Mouse (Mus musculus) forebrain, embryonic 11.5 days (tissue): Measurements from ENCODE around the gene Htr1f. TPM values are rescaled to one million over a fixed set of nuclear protein-coding genes. Genes with fewer than 3 reads are reported as not detected.

Experiments
- ATAC-seq: fragments of 200-750 bp; cut with Nextera tagmentation; replicated peaks from 2 replicates; pipeline ENCODE4 v1.8.0; 2017; ENCODE audit warnings: moderate TSS enrichment; ENCODE audit not compliant: low FRiP score
- DNase-seq: peaks from one replicate; pipeline ENCODE4 v3.0.0-alpha.2; 2017; ENCODE audit warnings: low spot score
- H3K27ac ChIP-seq: fragments of 300-500 bp; sonication (generic); 2 replicates; pipeline ENCODE4 v1.5.1; 2014; ENCODE audit warnings: low read depth, low read length
- H3K27me3 ChIP-seq: fragments of 300-500 bp; sonication (generic); 2 replicates; pipeline ENCODE4 v1.6.1; 2014; ENCODE audit warnings: mild to moderate bottlenecking, low read length, mixed read lengths; ENCODE audit not compliant: control insufficient read depth, insufficient read depth
- H3K36me3 ChIP-seq: fragments of 300-500 bp; sonication (generic); 2 replicates; pipeline ENCODE4 v1.6.1; 2014; ENCODE audit warnings: mild to moderate bottlenecking, low read length, moderate library complexity, mixed read lengths; ENCODE audit not compliant: control insufficient read depth, insufficient read depth
- H3K4me1 ChIP-seq: fragments of 300-500 bp; sonication (generic); replicated peaks from 2 replicates; pipeline ENCODE4 v1.6.1; 2014; ENCODE audit warnings: low read length, mixed read lengths; ENCODE audit not compliant: control insufficient read depth, insufficient read depth
- H3K4me2 ChIP-seq: fragments of 300-500 bp; sonication (generic); 2 replicates; pipeline ENCODE4 v1.6.1; 2014; ENCODE audit warnings: low read depth, mild to moderate bottlenecking, low read length, moderate library complexity, mixed read lengths; ENCODE audit not compliant: severe bottlenecking
- H3K4me3 ChIP-seq: fragments of 300-500 bp; sonication (generic); 2 replicates; pipeline ENCODE4 v1.5.1; 2014; ENCODE audit warnings: low read depth, low read length
- H3K9ac ChIP-seq: fragments of 300-500 bp; sonication (generic); 2 replicates; pipeline ENCODE4 v1.6.1; 2014; ENCODE audit warnings: low read length
- H3K9me3 ChIP-seq: fragments of 300-500 bp; sonication (generic); 2 replicates; pipeline ENCODE4 v1.6.1; 2016; ENCODE audit warnings: low read length, mixed read lengths; ENCODE audit not compliant: control insufficient read depth
- WGBS: fragments of 180-500 bp; shearing (Covaris S2); extraction: QIAGEN DNeasy Blood & Tissue Kit; methylation state at CpG from one replicate; pipeline ENCODE4 v1.1.7; 2014; 5-methylcytosine and 5-hydroxymethylcytosine counted together
- polyA plus RNA-seq: library from polyadenylated mRNA; unstranded; fragments of >200 nt; fragmentation: Nextera tagmentation; extraction: Ambion mirVana; gene quantifications from 2 replicates; pipeline ENCODE4 v1.2.1, GENCODE M21; 2014

Gene Htr1f
- polyA plus RNA-seq, 1 experiment from 2014 or later: 0.19 TPM

DNA sequence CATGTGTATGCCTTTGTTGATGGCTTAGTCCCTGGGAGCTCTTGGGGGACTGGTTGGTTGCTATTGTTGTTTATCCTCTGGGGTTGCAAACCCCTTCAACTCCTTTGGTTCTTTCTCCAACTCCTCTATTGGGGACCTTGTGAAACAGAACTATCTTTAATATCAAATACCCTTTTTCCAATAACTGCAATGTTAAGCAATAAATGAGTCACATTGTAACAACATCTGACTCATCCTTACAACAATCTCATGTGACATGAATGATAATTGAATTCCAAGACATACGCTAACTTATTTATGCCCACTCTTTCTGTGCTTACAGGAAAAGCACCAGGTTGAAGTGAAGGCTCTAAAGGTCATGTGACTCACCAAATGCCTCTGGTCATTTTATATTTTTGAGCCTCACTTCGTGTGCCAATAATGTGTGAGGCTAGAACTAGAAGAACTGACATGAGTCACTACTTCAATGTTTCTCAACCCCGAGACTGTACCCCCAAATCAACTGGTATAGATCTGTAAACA lies 116.3 kb downstream of the Htr1f start:
- DNase-seq (no peak), ATAC-seq (no peak)
- Histone ChIP-seq H3K4me2 (no peak overlapping the region), H3K27me3 (no peaks in the 10 kb centered on the region), H3K9me3 (no peaks in the 10 kb centered on the region), H3K27ac (no peak overlapping the region), H3K4me1 (no peaks in the 10 kb centered on the region), H3K4me3 (no peak overlapping the region), H3K36me3 (no peaks in the 10 kb centered on the region), H3K9ac (no peak overlapping the region)
- WGBS: 82% methylated on average over 3 of the region's 3 CpGs

DNA sequence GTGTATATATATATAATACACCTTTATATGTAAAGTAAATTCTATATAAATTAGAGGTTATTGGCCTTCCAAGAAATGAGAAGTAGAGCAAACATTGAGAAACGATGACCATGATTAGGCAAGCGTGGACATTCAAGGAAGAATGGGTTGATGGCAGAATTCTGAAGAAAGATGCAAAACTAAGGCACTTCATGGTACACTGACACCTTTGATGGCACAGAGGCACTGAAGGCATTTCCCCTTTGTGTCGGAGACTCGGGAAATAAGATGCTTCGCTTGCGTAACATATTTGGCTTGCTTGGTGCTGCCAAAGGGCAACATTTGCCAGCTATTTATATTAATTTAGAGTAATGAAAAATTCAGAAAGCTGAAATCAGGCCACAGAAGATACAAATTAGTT lies 118.1 kb downstream of the Htr1f start:
- H3K4me1 ChIP-seq: no peaks in the 10 kb centered on the region
- H3K36me3 ChIP-seq: no peaks in the 10 kb centered on the region
- no peak overlapping the region for H3K27ac ChIP-seq
- 91% methylated on average over 6 of the region's 6 CpGs for WGBS
- no peaks in the 10 kb centered on the region for H3K9me3 ChIP-seq
- H3K4me2 ChIP-seq: no peak overlapping the region
- DNase-seq: no peak
- H3K4me3 ChIP-seq: no peak overlapping the region
- H3K27me3 ChIP-seq: no peaks in the 10 kb centered on the region
- no peak for ATAC-seq
- no peak overlapping the region for H3K9ac ChIP-seq

DNA sequence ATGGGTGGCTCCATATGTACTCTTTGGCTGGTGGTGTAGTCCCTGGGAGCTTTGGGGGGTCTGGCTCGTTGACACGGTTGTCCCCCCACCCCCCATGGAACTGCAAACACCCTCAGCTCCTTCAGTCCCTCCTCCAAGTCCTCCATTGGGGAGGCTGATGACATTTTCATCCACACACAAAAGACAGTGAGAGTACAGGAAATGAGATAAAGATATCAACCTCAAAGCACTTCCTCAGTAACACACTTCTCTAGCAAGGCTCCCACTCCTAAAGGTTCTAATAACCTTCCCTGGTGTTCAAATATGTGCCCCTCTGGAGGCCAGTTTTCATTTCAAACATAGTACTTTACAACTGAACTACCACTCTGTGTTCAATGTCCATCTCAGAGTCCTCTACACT lies 118.6 kb downstream of the Htr1f start:
- Histone ChIP-seq H3K4me1 (no peaks in the 10 kb centered on the region), H3K27me3 (no peaks in the 10 kb centered on the region), H3K27ac (no peak overlapping the region), H3K4me2 (no peak overlapping the region), H3K9me3 (no peaks in the 10 kb centered on the region), H3K9ac (no peak overlapping the region), H3K36me3 (no peaks in the 10 kb centered on the region), H3K4me3 (no peak overlapping the region)
- ATAC-seq: no peak
- DNase-seq: no peak
- 94% methylated on average over 2 of the region's 2 CpGs for WGBS

DNA sequence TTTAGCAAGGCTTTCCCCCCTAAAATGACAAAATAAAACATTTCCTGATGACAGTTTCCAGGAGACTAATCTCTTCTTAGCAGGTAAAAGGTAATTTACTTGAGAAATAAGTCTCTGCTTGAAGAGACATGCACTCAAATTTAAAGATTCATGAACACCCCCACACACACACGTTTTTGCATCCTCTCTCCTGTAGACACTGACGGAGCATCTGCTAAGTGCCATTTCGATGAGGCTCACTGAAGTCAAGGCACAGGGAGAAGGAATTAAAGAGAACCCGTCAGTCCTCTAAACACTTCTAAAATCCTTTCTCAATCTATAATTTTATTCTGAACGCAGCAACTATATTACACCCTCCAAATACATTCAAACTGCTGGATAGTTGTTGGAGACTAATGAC lies 131.0 kb downstream of the Htr1f start:
- DNase-seq (no peak), ATAC-seq (no peak)
- Histone ChIP-seq H3K4me2 (no peak overlapping the region), H3K27ac (no peak overlapping the region), H3K27me3 (no peaks in the 10 kb centered on the region), H3K4me3 (no peak overlapping the region), H3K36me3 (no peaks in the 10 kb centered on the region), H3K9ac (no peak overlapping the region), H3K9me3 (no peaks in the 10 kb centered on the region), H3K4me1 (no peaks in the 10 kb centered on the region)
- 89% methylated on average over 5 of the region's 5 CpGs for whole genome bisulfite sequencing

DNA sequence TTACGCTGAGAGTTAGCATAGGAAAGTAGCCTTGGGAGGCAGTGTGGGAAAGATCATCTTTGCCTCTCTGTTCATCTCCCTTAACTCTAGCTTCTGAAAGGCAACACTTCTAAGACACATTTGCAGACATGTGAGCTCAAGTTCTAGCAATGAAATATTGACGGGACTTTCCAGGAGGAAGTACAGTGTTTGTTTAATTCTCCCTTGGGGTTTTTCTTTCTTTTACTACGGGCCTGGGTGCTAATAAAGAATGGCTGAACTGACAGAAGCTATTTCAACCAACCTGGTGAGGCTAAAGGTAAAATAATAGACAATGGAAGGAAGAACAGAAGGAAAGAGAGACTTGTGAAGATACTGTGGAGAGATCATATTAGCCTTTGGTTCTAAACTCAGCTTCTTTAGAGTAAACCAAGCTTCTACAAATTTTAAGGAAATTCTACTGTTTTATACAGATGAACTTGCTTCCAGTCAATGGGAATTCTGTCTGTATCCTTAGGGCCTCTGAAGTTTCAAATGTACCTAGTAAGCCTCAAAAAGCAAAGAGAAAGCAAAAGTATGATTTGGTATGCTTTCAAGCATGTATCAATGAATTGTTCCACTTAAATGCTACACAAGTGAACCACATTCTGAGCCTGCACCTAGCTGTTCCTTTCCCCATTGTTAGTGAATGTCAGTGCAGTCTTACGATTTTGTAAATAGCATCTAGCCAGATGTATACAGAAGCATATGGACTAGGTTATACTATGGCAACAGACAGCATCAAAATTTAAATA lies 131.9 kb downstream of the Htr1f start:
- Histone ChIP-seq H3K4me1 (no peaks in the 10 kb centered on the region), H3K9me3 (no peaks in the 10 kb centered on the region), H3K9ac (no peak overlapping the region), H3K27ac (no peak overlapping the region), H3K4me2 (no peak overlapping the region), H3K36me3 (no peaks in the 10 kb centered on the region), H3K4me3 (no peak overlapping the region), H3K27me3 (no peaks in the 10 kb centered on the region)
- DNase-seq (no peak), ATAC-seq (no peak)
- 84% methylated on average over 4 of the region's 4 CpGs for WGBS

DNA sequence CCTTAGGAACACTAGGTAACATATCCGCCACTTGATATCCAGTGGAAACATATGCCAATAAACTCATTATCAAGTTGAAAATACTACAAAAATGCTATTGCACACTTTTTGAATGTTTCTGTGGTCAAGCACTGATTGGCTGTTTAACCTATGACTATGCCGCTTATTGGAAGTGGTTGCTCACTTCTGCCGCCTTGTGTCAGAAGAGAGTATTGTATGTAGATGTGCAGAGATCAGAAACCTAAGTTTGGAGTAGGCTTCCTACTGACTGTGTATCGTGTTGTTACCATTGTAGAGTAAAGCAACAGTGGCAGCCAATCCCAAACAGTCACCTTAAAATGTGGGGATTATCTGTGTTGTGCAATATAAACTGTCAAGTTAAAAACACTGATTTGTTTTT lies 144.0 kb downstream of the Htr1f start:
- H3K4me1 ChIP-seq: no peaks in the 10 kb centered on the region
- no peaks in the 10 kb centered on the region for H3K36me3 ChIP-seq
- H3K4me3 ChIP-seq: no peak overlapping the region
- no peak overlapping the region for H3K27ac ChIP-seq
- WGBS: 91% methylated on average over 4 of the region's 4 CpGs
- H3K9me3 ChIP-seq: no peaks in the 10 kb centered on the region
- DNase-seq (no peak), ATAC-seq (no peak)
- H3K4me2 ChIP-seq: no peak overlapping the region
- H3K27me3 ChIP-seq: no peaks in the 10 kb centered on the region
- H3K9ac ChIP-seq: no peak overlapping the region

DNA sequence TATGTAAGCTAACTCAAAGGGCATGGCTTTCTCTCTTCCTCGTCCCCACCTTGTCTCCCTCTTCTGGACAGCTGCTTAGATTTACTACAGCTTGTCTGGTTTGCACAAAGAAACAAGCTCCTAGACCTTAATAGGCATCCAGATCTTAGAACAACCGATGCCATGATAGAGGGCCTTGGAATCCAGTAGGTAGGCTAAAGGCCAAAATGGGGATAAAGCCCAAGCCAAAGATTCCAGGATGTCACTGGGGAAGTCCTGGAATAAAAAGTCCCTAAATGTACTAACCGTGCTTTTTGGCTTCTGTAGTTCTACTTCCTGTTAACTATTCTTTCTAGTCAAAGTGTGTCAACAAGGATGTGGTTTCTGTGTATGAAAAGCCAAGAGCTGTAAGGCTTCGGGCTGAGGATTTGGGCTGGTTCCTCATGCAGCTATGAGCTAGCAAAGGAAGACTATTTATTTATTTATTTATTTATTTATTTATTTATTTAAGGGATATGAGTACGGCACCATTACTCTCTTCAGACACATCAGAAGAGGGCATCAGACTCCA lies 163.9 kb downstream of the Htr1f start:
- no peak for ATAC-seq
- WGBS: 86% methylated on average over 5 of the region's 5 CpGs
- H3K27ac ChIP-seq: no peak overlapping the region
- no peaks in the 10 kb centered on the region for H3K9me3 ChIP-seq
- H3K4me3 ChIP-seq: no peak overlapping the region
- no peaks in the 10 kb centered on the region for H3K4me1 ChIP-seq
- H3K36me3 ChIP-seq: no peaks in the 10 kb centered on the region
- H3K9ac ChIP-seq: no peak overlapping the region
- no peak for DNase-seq
- no peak overlapping the region for H3K4me2 ChIP-seq
- H3K27me3 ChIP-seq: no peaks in the 10 kb centered on the region

DNA sequence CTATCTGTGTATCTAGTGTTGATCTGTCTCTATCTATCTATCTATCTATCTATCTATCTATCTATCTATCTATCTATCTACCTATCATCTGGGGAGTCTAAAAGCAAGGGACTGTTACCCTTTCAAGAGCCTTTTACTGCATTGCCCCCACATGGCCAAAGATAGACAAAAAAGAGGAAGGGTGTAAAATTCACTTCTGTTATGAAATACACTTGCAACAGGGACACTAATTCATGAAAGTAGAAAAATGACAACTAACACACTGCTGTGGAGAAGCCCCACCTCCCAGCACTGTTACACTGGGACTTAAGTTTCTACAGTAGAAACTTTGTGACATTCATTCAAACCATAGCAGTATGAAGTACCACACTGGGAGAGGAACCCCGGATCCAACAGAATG lies 170.9 kb downstream of the Htr1f start:
- WGBS: 97% methylated on average over 1 of the region's 1 CpGs
- no peak for ATAC-seq
- DNase-seq: no peak
- H3K9ac ChIP-seq: no peak overlapping the region
- no peak overlapping the region for H3K4me3 ChIP-seq
- no peaks in the 10 kb centered on the region for H3K4me1 ChIP-seq
- no peaks in the 10 kb centered on the region for H3K36me3 ChIP-seq
- H3K27me3 ChIP-seq: no peaks in the 10 kb centered on the region
- H3K27ac ChIP-seq: no peak overlapping the region
- no peak overlapping the region for H3K4me2 ChIP-seq
- no peaks in the 10 kb centered on the region for H3K9me3 ChIP-seq

DNA sequence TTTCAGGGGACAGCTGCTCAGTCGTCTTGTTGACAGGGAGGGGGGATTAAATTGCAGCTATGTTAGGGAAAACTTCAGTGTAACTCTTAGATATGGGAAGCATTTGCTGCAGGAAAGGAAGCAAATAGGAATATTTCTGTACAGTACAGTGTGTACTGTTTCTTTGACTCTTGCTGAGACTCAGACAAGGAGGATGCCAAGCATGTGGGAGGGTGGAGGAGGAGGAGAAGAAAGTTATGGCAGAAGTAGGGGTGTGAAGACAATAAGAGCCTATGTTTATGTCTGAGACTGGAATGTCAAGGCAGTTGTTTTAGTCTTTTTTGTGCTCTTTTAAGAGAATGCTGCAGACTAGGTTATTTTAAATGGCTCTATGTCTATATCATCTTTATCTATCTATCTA lies 171.6 kb downstream of the Htr1f start:
- no peaks in the 10 kb centered on the region for H3K4me1 ChIP-seq
- no peak overlapping the region for H3K9ac ChIP-seq
- no peak overlapping the region for H3K4me3 ChIP-seq
- no peaks in the 10 kb centered on the region for H3K36me3 ChIP-seq
- H3K4me2 ChIP-seq: no peak overlapping the region
- 77% methylated on average over 1 of the region's 1 CpGs for WGBS
- DNase-seq (no peak), ATAC-seq (no peak)
- no peaks in the 10 kb centered on the region for H3K27me3 ChIP-seq
- no peaks in the 10 kb centered on the region for H3K9me3 ChIP-seq
- no peak overlapping the region for H3K27ac ChIP-seq
